Mouse (Mus musculus) megakaryocyte progenitor cell, adult 5-6 weeks (primary cell): ENCODE data around the gene Chchd1. TPM values are rescaled to one million over a fixed set of nuclear protein-coding genes. Genes with fewer than 3 reads are reported as not detected.

Experiments used
- ATAC-seq: replicated peaks from 2 replicates; pipeline ENCODE4 v1.8.0; 2016; ENCODE audit warnings: mild to moderate bottlenecking, moderate TSS enrichment, inconsistent platforms; ENCODE audit not compliant: poor library complexity
- total RNA-seq, 2 experiments: library from RNA; stranded (forward) in 1 of 2; stranded (reverse) in 1 of 2; fragments of 157-497, 149-512 nt in 1 of 2; fragments of 200-1000 nt in 1 of 2; gene quantifications; 2 replicates each; pipeline versions ENCODE4 v1.2.3 to v1.2.4; 2015 to 2017

Chchd1 gene
- total RNA-seq, 2 experiments from 2014 or later, result 104 to 163 TPM

- ATAC-seq, result no peak
Measured at GRCm38 (mm10) chr14:20721371-20721770, 18.6 kb downstream of the Chchd1 start.

- no peak for ATAC-seq
Measured at GRCm38 (mm10) chr14:20723006-20723405, 20.2 kb downstream of the Chchd1 start.

GRCm38 (mm10) chr14:20724043-20724442, 21.2 kb downstream of the Chchd1 start:
- ATAC-seq, result peak; percentile 71

- ATAC-seq, result no peak
Measured at GRCm38 (mm10) chr14:20725660-20726339, 23.0 kb downstream of the Chchd1 start.

GRCm38 (mm10) chr14:20729871-20730270, 27.1 kb downstream of the Chchd1 start:
- ATAC-seq, result no peak

GRCm38 (mm10) chr14:20730853-20731602, 28.2 kb downstream of the Chchd1 start:
- ATAC-seq, result no peak

- peak; percentile 56 for ATAC-seq
Measured at GRCm38 (mm10) chr14:20733041-20733951, 30.5 kb downstream of the Chchd1 start.

GRCm38 (mm10) chr14:20733952-20734774, 31.4 kb downstream of the Chchd1 start, which contains the start of gene Ndst2:
TSS of gene Ndst2 (minus strand) at chr14:20734562.
- peak; percentile 82 for ATAC-seq

- no peak for ATAC-seq
Measured at GRCm38 (mm10) chr14:20735052-20735451, 32.2 kb downstream of the Chchd1 start.

GRCm38 (mm10) chr14:20735892-20736390, 33.1 kb downstream of the Chchd1 start:
- no peak for ATAC-seq

- ATAC-seq, result peak; percentile 59
Measured at GRCm38 (mm10) chr14:20737306-20737705, 34.5 kb downstream of the Chchd1 start.

GRCm38 (mm10) chr14:20738511-20738910, 35.7 kb downstream of the Chchd1 start:
- ATAC-seq, result no peak

- ATAC-seq, result no peak
Measured at GRCm38 (mm10) chr14:20741301-20741700, 38.5 kb downstream of the Chchd1 start.

- ATAC-seq, result no peak
Measured at GRCm38 (mm10) chr14:20743614-20744013, 40.8 kb downstream of the Chchd1 start.

GRCm38 (mm10) chr14:20746935-20747334, 44.1 kb downstream of the Chchd1 start:
- no peak for ATAC-seq

- ATAC-seq, result no peak
Measured at GRCm38 (mm10) chr14:20748388-20748787, 45.6 kb downstream of the Chchd1 start.

GRCm38 (mm10) chr14:20749494-20750051, 46.8 kb downstream of the Chchd1 start:
- no peak for ATAC-seq

GRCm38 (mm10) chr14:20750503-20750902, 47.7 kb downstream of the Chchd1 start:
- ATAC-seq, result no peak

GRCm38 (mm10) chr14:20753792-20754191, 51.0 kb downstream of the Chchd1 start:
- ATAC-seq, result no peak
